Mouse (Mus musculus) kidney, adult 8-10 months (tissue): ENCODE results near the gene Btbd9.

Experiments
- DNase-seq, 2 experiments: peaks; one replicate each; pipeline ENCODE4 v3.0.0; 2022

Gene Btbd9

DNA sequence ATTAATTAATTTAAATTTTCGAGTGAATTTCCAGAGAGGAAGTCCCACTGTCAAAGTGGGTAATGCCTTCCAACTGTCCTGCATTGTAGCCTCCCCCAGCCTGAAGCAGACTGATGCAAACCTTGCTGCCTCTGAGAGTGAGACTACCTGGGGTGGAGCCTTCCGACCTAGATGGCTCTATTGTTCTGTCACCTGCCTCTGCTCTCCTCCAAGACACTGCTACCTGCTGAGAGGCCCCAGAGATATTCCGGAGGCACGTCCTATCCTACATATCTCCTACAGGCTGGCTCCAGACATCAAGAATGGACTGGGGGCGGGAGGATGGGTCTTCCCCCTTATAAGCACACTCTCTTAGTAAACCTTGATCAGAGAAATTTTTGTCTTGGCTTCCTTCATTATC lies 22.0 kb upstream of the Btbd9 start:
- no peak for DNase-seq

DNA sequence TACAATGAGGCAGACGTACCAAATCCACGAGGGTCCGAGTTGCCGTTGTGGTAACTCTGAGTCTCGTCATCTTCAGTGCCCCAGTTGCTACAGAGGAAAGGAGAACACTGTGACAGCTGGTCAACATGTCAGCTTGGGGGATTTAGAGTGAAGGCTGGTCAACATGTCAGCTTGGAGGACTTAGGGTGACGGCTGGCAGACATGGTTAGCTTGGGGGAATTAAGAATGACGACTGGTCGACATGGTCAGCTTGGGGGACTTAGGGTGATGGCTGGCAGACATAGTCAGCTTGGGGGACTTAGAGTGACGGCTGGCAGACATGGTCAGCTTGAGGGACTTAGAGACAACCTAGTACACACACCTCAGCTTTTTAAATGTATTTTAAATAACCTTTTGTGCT lies 21.5 kb upstream of the Btbd9 start:
- DNase-seq, result no peak

DNA sequence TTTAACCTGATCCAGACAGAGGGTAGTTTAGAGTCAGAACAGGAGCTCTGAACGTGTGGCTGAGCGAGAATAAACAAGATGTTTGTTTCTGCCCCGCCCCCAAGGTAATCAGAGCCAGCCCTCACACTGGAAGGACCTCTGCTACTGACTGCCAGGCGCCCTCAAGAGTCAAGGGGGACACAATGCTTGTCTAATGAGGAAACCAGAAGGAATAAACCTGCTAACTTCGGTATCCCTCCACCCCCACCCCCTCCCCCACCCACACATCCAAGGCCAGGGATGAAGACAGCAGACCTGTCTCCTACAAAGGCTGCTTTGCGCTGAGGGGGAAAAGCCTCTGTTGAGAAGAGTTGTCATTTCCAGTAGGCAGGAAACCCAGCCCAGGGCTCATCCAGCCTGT lies 18.6 kb upstream of the Btbd9 start:
- DNase-seq, result no peak

DNA sequence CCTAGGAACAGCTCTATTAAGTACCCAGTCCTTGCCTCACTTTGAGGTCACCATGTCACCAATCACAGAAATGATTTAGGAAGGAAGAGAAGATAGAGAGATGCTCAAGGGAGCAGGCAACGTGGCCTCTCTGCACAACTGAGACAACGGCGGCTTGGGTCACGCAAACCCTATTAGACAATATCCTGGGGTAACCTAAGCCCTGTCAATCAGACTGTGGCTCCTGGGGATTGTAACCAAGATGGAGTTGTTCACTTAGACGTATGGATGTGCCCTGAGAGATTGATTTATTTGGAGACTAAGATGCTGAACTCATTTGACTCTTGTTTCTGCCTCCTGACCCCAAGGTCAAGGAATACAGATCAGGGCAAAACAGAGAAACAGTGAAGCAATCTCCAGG lies 18.1 kb upstream of the Btbd9 start:
- DNase-seq, result no peak

DNA sequence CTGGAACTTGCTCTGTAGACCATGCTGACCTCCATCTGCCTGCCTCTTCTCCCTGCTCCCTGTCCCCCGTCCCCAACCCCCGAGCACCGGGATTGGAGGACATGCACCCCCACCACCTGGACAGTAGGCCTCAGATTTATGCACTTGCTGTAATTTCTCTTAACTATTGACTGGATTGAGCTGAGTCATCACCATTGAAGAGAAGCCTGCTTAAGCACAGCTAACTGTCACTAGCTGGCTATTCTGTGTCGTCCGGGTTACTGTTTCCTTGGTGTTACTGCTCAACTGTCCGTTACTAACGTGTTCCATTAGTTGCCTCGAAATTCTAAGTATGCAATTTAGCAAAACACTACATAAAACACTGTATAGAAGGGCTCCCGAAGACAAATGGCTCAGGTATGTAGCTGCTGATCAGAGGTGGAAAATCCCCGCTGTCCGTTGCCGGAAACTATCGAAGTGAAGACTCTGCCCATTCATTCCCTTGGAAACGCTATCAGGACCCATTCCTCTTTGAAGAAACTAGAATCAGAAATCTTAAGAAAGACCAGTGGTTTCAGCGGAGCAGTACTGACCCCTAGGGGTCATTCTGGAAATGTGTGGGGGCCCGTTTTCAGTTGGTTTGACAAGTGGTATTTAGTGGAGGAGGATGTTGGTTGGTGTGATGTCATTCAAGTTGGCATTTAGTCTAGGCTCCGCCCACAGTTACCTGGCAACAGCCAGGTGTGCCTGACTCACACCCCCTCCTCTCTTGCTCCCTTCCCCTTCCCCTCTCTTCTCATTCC lies 14.3 kb upstream of the Btbd9 start:
- peak; percentile 58 to 76 for DNase-seq

DNA sequence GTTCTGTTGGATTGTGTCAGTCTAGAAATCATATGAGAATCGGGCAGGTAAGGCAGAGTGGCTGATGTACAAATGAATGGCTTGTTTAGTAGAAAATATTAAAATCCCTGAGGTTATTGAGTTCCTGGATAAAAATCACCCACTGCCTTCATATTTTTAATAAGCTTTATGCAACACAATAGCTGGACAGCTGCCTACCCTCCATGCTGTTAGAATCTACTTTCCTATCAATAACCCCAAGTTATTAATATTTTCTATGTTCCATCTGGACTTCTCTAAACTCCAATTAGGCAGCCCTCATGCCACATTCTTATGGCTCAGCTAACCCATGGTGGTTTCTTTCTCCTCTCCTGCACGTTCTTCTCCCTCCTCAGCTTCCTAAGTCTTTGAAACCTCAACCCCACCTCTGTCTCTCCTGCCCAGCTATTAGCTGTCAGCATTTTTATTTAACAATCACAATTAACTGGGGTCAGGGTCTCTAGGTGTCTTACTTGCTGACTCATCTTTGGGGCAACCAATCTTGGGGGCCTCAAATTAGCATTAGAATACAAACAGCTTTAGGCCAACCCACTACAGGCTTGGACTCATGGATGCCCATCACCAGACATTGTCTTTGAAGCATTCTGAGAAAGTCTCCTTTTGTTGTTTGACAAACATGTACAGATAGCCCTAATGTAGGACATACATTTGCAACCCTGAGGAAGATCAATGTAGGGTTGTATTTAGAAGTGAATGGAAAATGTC lies 7.1 kb upstream of the Btbd9 start:
- DNase-seq, result no peak

DNA sequence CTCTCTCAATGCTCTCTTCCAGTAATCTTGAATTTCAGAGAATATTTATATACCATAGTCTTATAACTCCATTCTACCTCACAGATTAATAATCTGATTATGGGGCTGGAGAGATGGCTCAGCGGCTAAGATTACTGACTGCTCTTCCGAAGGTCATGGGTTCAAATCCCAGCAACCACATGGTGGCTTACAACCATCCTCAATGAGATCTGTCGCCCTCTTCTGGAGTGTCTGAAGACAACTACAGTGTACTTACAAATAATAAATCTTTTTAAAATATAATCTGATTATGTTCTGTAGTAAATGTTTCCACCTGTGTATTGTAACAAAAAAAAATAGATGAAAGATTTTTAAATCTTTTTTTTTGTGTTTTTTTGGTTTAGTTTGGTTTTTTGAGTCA lies 6.0 kb upstream of the Btbd9 start:
- DNase-seq, result no peak

DNA sequence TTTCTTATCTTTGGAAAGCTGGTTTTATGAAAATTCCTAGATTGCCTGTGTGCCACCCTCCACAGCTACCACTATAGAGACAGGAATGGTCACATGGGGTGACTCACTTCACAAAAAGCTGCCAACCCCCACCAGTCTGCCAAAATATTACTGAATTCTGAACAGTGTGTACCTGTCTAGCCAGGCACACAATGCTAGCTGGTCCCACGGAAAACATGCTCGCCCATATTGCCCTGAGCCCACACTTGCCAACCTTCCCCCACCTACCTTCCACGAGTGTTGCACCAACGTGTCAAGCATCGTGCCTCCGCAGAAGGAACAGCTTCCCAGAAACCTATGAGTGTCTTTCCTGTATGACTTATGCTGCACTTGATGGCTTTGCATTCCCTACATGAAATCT lies 4.9 kb upstream of the Btbd9 start:
- no peak for DNase-seq

DNA sequence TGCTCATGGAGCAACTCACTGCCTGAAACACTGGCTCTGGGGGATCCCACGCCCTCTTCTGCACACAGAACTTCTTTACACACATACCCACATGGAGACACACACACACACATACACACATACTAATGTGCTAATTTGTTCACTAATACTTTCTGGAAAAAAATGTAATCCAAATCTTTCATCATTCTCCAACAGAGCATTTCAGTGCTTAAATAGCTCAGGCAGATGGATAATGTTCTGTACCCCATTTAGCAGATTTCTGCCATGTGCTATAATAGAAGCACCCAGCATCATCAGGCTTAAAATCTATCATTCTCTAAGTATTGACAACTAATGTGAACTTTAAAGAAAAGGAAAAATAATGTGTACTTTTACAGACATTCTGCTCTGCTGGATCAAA lies 4.5 kb upstream of the Btbd9 start:
- no peak for DNase-seq

DNA sequence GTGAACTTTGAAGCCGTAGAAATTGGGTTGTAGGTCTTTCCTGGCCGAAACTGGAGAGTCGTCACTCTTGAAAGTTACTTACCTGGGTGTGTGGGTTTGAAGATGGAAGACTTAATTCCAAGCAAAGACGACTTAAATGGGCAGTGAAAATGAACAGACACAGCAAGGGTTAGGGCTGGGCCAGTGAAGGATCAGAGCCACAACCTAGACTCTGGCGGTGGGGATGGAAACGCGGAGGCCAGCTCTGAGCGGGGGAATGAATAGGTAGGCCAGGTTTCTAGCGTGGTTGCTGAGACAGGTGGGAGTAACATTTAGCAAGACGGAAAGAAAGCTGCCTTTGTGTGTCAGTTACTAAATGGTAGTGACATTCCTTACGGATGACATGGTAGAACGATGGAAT lies 658 bp upstream of the Btbd9 start:
- no peak for DNase-seq

DNA sequence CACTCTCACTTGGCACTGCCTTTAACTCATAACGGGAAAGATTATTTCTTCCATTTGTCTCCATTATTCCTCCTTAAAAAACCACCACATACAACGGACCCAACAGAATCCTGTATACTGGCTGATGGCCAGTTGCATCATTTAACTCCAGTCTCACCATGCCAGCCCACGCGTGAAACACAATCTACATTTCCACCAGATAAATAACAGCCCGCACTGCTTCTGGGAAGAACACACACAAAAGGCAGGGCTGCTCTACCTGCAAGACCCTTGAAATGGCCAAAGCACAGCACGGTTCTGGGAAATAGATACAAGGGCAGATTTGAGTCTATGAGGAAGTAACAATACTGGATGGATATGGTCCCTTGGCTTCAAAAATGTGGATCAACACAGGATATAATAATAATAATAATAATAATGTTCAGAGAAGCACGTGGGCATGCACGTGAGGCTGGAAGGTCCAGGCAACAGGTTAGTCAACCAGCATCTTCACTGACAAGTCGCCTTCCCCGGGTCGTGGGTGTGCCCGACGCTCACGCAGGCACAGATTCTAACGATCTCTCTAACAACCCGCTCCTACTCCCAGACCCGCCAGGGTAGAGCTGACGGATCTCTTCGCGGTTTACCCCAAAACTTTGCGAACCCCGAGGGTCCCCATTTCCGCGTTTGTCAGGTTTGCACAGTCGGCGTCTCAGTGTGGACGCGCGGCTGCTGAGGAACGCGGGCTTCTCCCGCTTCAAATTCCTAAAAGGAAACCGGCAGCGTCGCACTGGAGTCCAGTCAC lies 975 bp downstream of the Btbd9 start:
- peak; percentile 36 to 48 for DNase-seq

DNA sequence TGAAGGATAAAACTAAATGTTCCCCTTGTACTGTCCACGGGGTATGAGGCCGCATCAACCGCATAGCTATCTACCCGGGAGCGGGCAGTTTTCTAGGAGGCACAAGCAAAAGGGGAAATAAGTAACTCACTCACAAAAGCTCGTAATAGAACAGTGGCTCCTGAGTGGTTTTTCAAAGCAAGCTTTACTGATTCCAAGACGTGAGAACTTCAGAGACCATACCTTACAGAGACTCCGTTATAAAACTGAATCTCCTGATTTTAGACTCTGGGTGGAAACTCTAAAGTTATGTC lies 1.6 kb downstream of the Btbd9 start:
- no peak for DNase-seq

DNA sequence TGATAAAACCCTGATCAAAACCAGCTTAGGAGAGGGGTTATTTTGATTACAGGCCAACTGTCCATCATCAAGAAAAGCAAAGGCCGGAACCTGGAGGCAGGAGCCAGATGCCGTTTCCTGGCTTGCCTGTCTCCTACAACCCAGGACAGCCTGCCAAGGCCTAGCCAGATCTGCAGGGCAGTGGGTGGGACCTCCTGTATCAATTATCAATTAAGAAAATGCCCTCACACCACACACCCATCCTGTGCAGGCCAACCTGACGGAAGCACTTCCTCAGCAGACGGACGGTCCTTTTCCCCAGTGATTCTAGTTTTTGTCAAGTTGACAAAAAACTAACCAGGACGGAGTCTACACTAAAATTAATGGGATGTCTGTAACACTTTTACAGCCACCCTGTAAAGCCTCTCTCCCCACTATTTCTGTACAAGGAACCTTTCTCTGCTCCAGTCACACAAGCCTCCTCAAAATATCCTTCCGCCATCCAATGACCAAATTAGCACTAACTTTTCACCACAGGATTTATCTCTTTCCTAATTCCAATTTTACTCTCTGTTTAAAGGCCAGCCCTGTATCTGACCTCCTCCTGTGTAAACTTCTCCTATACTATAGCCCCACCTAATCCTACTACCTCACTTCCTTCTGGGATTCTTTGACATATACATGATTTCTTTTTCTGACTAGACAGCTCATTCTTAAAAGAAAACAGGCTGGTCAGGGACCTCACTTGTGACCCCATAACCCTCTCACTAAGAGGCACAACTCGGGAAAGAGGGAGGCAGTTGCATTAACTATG lies 2.1 kb downstream of the Btbd9 start:
- peak; percentile 29 to 38 for DNase-seq

DNA sequence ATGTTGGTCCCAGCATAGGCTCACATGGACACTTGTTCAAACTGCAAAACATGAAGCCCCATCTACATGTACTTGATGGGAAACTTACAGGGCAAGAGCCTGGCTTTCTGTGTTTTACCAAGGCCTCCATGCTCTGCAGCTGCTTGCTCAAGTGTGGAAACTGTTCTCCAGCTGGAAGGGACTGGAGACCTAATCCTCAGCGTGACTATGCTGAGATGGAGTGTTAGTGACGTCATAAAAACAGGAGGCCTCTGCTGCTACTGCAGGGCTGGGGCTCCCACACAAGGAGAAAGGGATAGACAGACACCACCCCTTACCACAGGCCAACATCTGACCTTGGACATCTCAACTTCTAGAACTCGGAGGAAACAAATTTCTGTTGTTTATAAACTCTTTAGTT lies 5.3 kb downstream of the Btbd9 start:
- no peak for DNase-seq

DNA sequence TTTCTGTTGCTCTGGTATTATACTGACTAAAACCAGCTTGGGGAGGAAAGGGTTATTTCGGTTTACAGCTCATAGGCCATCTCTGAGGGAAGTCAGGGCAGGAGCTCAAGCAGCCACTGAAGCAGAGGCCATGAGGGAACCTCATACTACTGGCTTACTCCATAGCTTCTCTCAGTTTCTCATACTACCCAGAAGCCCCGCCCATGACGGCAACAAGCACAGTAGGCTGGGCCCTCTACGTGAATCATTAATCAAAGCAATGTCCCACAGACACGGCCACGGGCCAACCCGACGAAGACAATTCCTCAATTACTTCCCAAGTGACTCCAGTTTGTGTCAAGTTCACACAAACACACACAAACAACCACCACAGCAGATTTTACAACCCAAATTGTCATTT lies 6.1 kb downstream of the Btbd9 start:
- DNase-seq, result peak; percentile 79 to 87

DNA sequence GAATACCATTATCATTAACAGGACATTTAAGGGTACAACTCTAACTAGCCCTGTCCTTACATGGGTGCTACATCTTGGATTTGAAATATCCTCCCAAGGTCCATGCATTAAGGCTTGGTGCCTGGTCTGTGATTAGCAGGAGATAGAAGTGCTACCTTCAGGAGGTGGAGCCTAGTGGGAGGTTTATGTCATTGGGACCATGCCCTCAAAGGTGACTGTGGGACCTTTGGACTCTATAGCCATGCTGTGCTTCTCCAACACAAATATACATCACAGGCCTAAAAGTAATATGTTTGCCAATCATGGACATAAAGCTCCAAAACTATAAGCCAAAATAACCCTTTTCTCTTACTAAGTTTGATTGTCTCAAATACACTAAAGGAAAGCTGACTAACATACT lies 7.8 kb downstream of the Btbd9 start:
- DNase-seq, result no peak

DNA sequence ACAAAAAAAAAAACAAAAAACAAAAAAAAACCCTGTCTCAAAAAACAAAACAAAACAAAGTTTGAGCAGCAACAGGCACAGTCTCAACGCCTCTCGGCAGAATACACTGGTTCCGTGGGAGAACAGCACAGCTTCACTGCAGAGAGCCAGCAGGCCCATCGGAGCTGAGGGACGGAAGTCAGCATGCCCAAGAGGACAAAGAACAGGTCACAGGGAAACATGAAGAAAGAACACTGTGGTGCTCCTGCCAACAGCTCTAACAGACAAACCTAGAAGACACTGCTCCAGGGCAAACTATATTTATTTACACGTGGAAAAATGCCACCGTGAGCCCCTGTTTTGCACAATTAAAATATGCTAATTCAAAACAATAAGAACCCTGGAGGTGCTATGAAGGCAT lies 11.3 kb downstream of the Btbd9 start:
- peak; percentile 23 to 34 for DNase-seq

DNA sequence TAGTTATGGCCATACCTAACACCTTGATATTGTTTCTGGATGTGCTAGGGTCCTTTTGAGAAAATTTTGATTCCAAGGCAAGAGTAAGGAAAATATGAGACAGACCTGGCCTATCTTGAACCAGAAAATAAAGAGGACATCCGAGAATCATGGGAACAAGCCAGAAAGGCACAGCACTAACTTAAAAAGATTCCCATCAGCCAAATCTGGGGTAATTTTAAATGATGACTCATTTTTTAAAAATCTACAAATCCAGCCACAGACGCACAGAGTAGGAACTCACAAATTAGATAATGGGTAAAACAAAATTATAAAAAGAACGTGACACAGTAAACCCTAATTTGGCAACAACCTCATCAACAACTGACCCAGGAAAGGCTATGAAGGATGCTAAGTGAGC lies 11.9 kb downstream of the Btbd9 start:
- no peak for DNase-seq

DNA sequence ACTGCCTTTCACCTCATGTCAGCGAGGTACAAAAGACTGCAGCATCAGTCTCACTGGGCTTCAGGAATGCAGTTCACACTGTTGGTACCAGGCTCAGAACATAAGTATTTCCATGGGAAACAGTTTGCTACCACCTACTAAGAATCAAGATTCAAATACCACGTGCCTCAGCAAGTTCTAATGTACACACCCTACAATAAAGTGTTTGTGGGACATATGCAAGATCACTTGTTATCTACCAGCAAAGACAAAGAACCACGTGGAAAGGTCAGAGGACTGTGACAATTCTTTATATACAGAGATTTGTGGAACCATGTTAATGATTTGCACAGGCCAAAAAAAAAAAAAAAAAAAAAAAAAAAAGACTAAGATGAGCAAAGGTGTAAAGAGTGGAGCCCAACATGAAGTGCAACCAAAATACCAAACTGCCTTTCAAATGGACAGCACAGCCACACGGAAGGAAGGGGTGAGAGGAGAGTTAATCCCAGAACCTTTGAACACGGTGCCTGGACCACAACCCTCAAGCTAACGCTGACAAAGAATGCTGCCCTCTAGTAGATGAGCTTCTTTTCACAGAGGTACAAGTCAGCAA lies 12.7 kb downstream of the Btbd9 start:
- no peak for DNase-seq

DNA sequence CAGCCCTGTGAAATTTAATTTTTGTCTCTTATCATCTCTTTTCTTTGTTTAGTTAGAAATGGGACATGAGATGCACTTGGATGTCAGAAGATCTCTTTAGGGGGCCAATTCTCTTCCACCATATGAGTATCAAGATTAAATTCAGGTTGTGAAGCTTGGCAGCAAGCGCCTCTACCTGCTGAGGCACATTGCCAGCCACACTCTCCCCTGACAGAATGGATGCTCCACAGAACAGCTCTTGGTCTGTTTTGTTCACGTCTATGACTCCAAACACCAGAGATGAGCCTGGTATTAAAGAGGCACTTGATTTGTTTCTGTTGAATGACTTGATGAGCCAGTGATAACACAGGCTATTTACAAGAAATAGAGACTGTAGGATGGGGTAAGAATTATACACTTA lies 13.5 kb downstream of the Btbd9 start:
- DNase-seq, result no peak

DNA sequence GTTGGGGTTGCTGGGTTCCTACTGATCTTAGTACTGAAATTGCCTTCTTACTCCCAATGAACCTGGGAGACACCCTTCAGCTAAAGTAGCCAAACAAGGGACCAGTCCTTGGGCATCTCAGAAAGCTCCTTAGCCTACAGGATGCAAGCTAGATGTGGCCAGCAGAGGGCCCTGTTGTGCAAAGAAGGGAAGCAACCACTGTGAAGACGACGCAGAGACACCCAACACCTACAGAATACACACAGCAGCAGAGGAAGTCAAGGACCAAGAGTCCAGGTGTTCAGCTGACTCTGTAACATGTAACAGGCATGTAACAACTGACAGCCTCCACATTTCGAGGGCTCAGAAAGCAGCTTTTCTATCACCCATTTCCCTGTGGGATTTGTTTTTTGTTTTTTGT lies 16.8 kb downstream of the Btbd9 start:
- DNase-seq, result peak; percentile 63 to 86

DNA sequence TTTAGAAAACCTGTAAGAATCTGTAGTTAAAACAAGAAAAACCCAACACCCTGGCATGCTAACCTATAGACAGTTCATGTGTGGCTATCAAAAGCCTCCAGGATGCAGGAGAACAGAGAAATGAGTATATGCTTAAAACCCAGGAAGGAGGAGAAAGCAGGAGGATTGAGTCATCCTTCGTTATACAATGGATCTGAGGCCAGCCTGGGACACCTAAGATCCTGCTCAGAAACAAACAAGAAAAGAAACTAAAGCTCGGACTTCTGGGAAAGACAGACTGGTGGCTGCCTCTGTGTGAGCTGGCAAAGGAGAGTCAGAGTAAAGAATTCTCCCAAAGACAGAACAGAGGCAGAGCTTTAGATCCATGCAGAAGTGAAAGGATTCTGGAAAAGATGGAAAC lies 17.7 kb downstream of the Btbd9 start:
- DNase-seq, result no peak

DNA sequence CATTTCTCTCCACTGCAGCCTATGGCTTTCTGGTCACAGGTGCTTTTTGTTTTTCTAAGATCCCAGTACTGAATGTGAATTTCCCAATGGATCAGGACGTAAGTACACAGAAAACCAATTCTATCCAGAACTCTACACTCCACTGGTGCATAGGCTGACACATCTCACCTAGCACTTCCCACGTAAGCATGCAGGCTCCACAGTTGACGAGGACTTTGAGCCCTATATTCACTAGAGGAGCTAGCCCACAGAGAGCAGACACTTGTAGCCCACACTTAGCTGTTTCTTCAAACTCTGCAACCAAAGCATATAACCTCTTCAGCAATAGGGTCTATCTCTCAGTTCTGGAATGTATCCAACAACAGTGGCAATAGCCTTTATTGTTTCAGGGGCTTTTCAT lies 19.8 kb downstream of the Btbd9 start:
- DNase-seq, result no peak
